30 mouse cellular contexts compared by ENCODE assay signal in the genomic region with DNA sequence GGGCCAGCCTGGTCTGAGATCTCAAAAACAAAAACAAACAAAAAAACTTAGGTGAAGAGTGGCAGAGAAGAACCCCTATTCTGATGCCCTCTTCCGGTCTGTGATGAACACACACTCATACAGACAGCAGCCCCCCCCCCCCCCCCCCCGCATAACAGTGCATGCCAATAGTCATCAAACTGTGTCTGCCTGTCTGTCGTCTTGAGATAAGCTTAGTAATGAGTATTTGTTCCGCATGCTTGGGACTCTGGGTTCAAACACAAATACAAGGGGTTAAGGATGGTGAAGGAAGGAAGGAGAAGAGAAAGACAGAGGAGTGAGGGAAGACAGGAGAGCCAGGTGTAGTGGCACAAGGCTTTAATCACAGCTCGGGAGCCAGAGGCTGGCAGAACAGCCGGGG. TPM values are rescaled to one million over a fixed set of nuclear protein-coding genes. Genes with fewer than 3 reads are reported as not detected.
DNase-seq lines count a peak whose midpoint lies in the region; ATAC-seq and TF ChIP-seq lines count a peak whose summit lies in the region.
"Had no signal": no experiment of that assay in that cellular context is flagged by ENCODE, and none has a peak within 500 bp of the region (broad histone marks: within the 10 kb centered on the region; RNA-seq: fewer than 3 reads in every experiment).

No protein-coding gene starts in this region.

- H3K9ac ChIP-seq in MEL (ENCODE audit: control insufficient read depth, low read depth, low read length, poor library complexity, severe bottlenecking): peak overlapping the region; percentile 41
- no peak overlapping the region for H3K9ac ChIP-seq in liver, embryonic 11.5 days (ENCODE audit: low read depth, low read length)
- no peak overlapping the region for H3K9ac ChIP-seq in liver, embryonic 14.5 days (replicated peaks)
- H3K9ac ChIP-seq in hindbrain, embryonic 14.5 days: no peak overlapping the region
- no peak overlapping the region for H3K9ac ChIP-seq in kidney, embryonic 16.5 days (replicated peaks; ENCODE audit: low read length)
- no peak overlapping the region for H3K9ac ChIP-seq in neural tube, embryonic 15.5 days (replicated peaks)
- H3K9ac ChIP-seq: embryonic facial prominence, embryonic 12.5 days; embryonic facial prominence, embryonic 15.5 days; forebrain, postnatal 0 days; heart, embryonic 12.5 days; heart, embryonic 15.5 days; hindbrain, embryonic 13.5 days had no signal

- no peaks in the 10 kb centered on the region for H3K9me3 ChIP-seq in MEL (replicated peaks; ENCODE audit: insufficient read depth, low read length)
- H3K9me3 ChIP-seq in liver, embryonic 11.5 days (ENCODE audit: control insufficient read depth, low read length): no peaks in the 10 kb centered on the region
- H3K9me3 ChIP-seq in liver, embryonic 14.5 days (ENCODE audit: control insufficient read depth, low read length): no peaks in the 10 kb centered on the region
- H3K9me3 ChIP-seq in hindbrain, embryonic 14.5 days (ENCODE audit: control insufficient read depth, low read length): no peaks in the 10 kb centered on the region
- H3K9me3 ChIP-seq in kidney, embryonic 16.5 days (ENCODE audit: low read length): no peaks in the 10 kb centered on the region
- no peaks in the 10 kb centered on the region for H3K9me3 ChIP-seq in neural tube, embryonic 15.5 days (replicated peaks)
- H3K9me3 ChIP-seq: embryonic facial prominence, embryonic 12.5 days; embryonic facial prominence, embryonic 15.5 days; heart, embryonic 12.5 days; heart, embryonic 15.5 days; hindbrain, embryonic 10.5 days; hindbrain, embryonic 13.5 days had no signal

- peak overlapping the region; percentile 30; the same call in 1 of the 2 replicates for H3K27ac ChIP-seq in MEL (ENCODE audit: control insufficient read depth, low read depth, low read length)
- no peak overlapping the region for H3K27ac ChIP-seq in liver, embryonic 11.5 days (ENCODE audit: low read depth, low read length)
- no peak overlapping the region for H3K27ac ChIP-seq in liver, embryonic 14.5 days
- no peak overlapping the region for H3K27ac ChIP-seq in hindbrain, embryonic 14.5 days
- H3K27ac ChIP-seq in kidney, embryonic 16.5 days (ENCODE audit: low read length): no peak overlapping the region
- no peak overlapping the region for H3K27ac ChIP-seq in neural tube, embryonic 15.5 days (replicated peaks)
- H3K27ac ChIP-seq: embryonic facial prominence, embryonic 12.5 days; embryonic facial prominence, embryonic 15.5 days; gastrocnemius, adult 2 months; heart, embryonic 15.5 days; hindbrain, embryonic 10.5 days; hindbrain, embryonic 13.5 days; hindbrain, postnatal 0 days had no signal

- TF ChIP-seq CTCF in MEL (IDR thresholded peaks at IDR 0.05 in 2 of 3, conservative IDR thresholded peaks at IDR 0.05 in 1 of 3; ENCODE audit: control insufficient read depth in 1 of 3, insufficient read depth in 1 of 3, low read depth in 2 of 3, low read length in 3 of 3, poor library complexity in 1 of 3, severe bottlenecking in 1 of 3): no peak
- TF ChIP-seq CTCF in liver, embryonic 14.5 days (IDR thresholded peaks at IDR 0.05; ENCODE audit: low read depth): no peak

- no peak overlapping the region for H3K4me3 ChIP-seq in MEL (ENCODE audit: control insufficient read depth in 1 of 2, insufficient read depth in 1 of 2, low read depth in 2 of 2, low read length in 2 of 2)
- no peak overlapping the region for H3K4me3 ChIP-seq in liver, embryonic 11.5 days (ENCODE audit: low read depth, low read length)
- H3K4me3 ChIP-seq in liver, embryonic 14.5 days (ENCODE audit: insufficient read depth in 1 of 2, low read depth in 2 of 2, low read length in 2 of 2): no peak overlapping the region
- no peak overlapping the region for H3K4me3 ChIP-seq in hindbrain, embryonic 14.5 days (replicated peaks; ENCODE audit: low read length)
- H3K4me3 ChIP-seq in kidney, embryonic 16.5 days (ENCODE audit: low read length): no peak overlapping the region
- H3K4me3 ChIP-seq in neural tube, embryonic 15.5 days (replicated peaks): no peak overlapping the region
- H3K4me3 ChIP-seq: embryonic facial prominence, embryonic 12.5 days; embryonic facial prominence, embryonic 15.5 days; gastrocnemius, adult 2 months; heart, embryonic 12.5 days; heart, embryonic 15.5 days; hindbrain, embryonic 10.5 days; hindbrain, embryonic 13.5 days had no signal

- peak; percentile 12 to 48; a peak in 2 of 4 replicates for TF ChIP-seq EP300 in MEL (IDR thresholded peaks at IDR 0.05; ENCODE audit: low read depth in 1 of 2, low read length in 2 of 2)
- peak; percentile 22; the same call in 1 of the 2 replicates for TF ChIP-seq EP300 in liver, embryonic 14.5 days (IDR thresholded peaks at IDR 0.05; ENCODE audit: low read depth)

- H3K79me2 ChIP-seq in MEL (ENCODE audit: control insufficient read depth, insufficient read depth, low read length, poor library complexity): no peaks in the 10 kb centered on the region

- no peak overlapping the region for H3K4me2 ChIP-seq in liver, embryonic 11.5 days
- no peak overlapping the region for H3K4me2 ChIP-seq in liver, embryonic 14.5 days (ENCODE audit: low read depth)
- H3K4me2 ChIP-seq in hindbrain, embryonic 14.5 days (replicated peaks): no peak overlapping the region
- no peak overlapping the region for H3K4me2 ChIP-seq in kidney, embryonic 16.5 days (replicated peaks; ENCODE audit: low read depth, low read length)
- no peak overlapping the region for H3K4me2 ChIP-seq in neural tube, embryonic 15.5 days
- H3K4me2 ChIP-seq: embryonic facial prominence, embryonic 12.5 days; embryonic facial prominence, embryonic 15.5 days; heart, embryonic 12.5 days; heart, embryonic 15.5 days; hindbrain, embryonic 13.5 days had no signal

- H3K27me3 ChIP-seq in MEL (ENCODE audit: control insufficient read depth in 1 of 2, insufficient read depth in 2 of 2, low read length in 2 of 2): no peaks in the 10 kb centered on the region
- no peaks in the 10 kb centered on the region for H3K27me3 ChIP-seq in liver, embryonic 11.5 days (replicated peaks; ENCODE audit: control insufficient read depth, insufficient read depth, low read length)
- no peaks in the 10 kb centered on the region for H3K27me3 ChIP-seq in liver, embryonic 14.5 days (ENCODE audit: control insufficient read depth, insufficient read depth, low read length)
- no peaks in the 10 kb centered on the region for H3K27me3 ChIP-seq in hindbrain, embryonic 14.5 days (ENCODE audit: control insufficient read depth, insufficient read depth, low read length)
- H3K27me3 ChIP-seq in kidney, embryonic 16.5 days (ENCODE audit: insufficient read depth, low read length): no peaks in the 10 kb centered on the region
- no peaks in the 10 kb centered on the region for H3K27me3 ChIP-seq in neural tube, embryonic 15.5 days (replicated peaks)
- H3K27me3 ChIP-seq: embryonic facial prominence, embryonic 12.5 days; embryonic facial prominence, embryonic 15.5 days; heart, embryonic 12.5 days; heart, embryonic 15.5 days; hindbrain, embryonic 13.5 days had no signal

- 55% methylated on average over 6 of the region's 6 CpGs for WGBS in liver, embryonic 11.5 days
- WGBS in liver, embryonic 14.5 days (ENCODE audit: insufficient replicate concordance): 48% methylated on average over 6 of the region's 6 CpGs
- 89% methylated on average over 5 of the region's 6 CpGs for WGBS in hindbrain, embryonic 14.5 days
- 89% methylated on average over 5 of the region's 6 CpGs for WGBS in kidney, embryonic 16.5 days
- 81% methylated on average over 6 of the region's 6 CpGs for WGBS in neural tube, embryonic 15.5 days

- peaks cover 0 to 8% of the 10 kb centered on the region in 2 experiments; a peak in 2 of 4 replicates for H3K36me3 ChIP-seq in MEL (ENCODE audit: control insufficient read depth in 1 of 2, insufficient read depth in 2 of 2, low read length in 2 of 2)
- peaks cover 38% of the 10 kb centered on the region for H3K36me3 ChIP-seq in liver, embryonic 11.5 days (ENCODE audit: control insufficient read depth, insufficient read depth, low read length)
- H3K36me3 ChIP-seq in liver, embryonic 14.5 days (replicated peaks; ENCODE audit: control insufficient read depth, insufficient read depth, low read depth): no peaks in the 10 kb centered on the region; the same call in none of the 2 replicates
- peaks cover 93% of the 10 kb centered on the region for H3K36me3 ChIP-seq in hindbrain, embryonic 14.5 days (replicated peaks; ENCODE audit: control insufficient read depth, insufficient read depth)
- peaks cover 84% of the 10 kb centered on the region for H3K36me3 ChIP-seq in kidney, embryonic 16.5 days (ENCODE audit: insufficient read depth, low read length)
- peaks cover 87% of the 10 kb centered on the region for H3K36me3 ChIP-seq in neural tube, embryonic 15.5 days

- no peak for TF ChIP-seq POLR2A in MEL (IDR thresholded peaks at IDR 0.05; ENCODE audit: control insufficient read depth in 1 of 2, insufficient read depth in 1 of 2, low read depth in 1 of 2, low read length in 2 of 2, poor library complexity in 1 of 2)

- peak; percentile 70 for ATAC-seq in liver, embryonic 11.5 days (replicated peaks; ENCODE audit: low FRiP score)
- peak; percentile 44; the same call in 1 of the 2 replicates for ATAC-seq in liver, embryonic 14.5 days (ENCODE audit: insufficient read depth)
- peak; percentile 67 for ATAC-seq in megakaryocyte progenitor cell, adult 5-6 weeks (replicated peaks; ENCODE audit: poor library complexity)
- ATAC-seq in hindbrain, embryonic 14.5 days (ENCODE audit: low FRiP score): no peak
- ATAC-seq in kidney, embryonic 16.5 days (ENCODE audit: low FRiP score, low TSS enrichment): no peak
- ATAC-seq in neural tube, embryonic 15.5 days (ENCODE audit: low FRiP score): no peak
- ATAC-seq: CD4-positive, CD25-positive, alpha-beta regulatory T cell, adult 4 months; forebrain, embryonic 14.5 days; forebrain, postnatal 0 days; hindbrain, postnatal 0 days; inflammation-experienced regulatory T-cells, adult 6 months had no signal

- DNase-seq in MEL (ENCODE audit: low read depth, low spot score): peak; percentile 58
- DNase-seq in liver, embryonic 11.5 days (ENCODE audit: low spot score): no peak
- DNase-seq in liver, embryonic 14.5 days (ENCODE audit: low read depth in 3 of 3, low spot score in 3 of 3): no peak
- DNase-seq in thymus, postnatal 14 days: no peak
- DNase-seq in hindbrain, embryonic 14.5 days (ENCODE audit: low spot score): no peak
- DNase-seq: adrenal gland, adult 8-10 months; adrenal gland, postnatal 36 days; cerebellum, adult 18-20 months; cerebellum, adult 9-10 months; cerebellum, postnatal 14 days; forebrain, postnatal 0 days; gastrocnemius, adult 2 months; gastrocnemius, postnatal 25 days; heart, adult 18-20 months; heart, postnatal 10 days; heart, postnatal 36 days had no signal

- peaks cover 0 to 13% of the 10 kb centered on the region in 2 experiments; a peak in 2 of 4 replicates for H3K4me1 ChIP-seq in MEL (ENCODE audit: control insufficient read depth in 1 of 2, insufficient read depth in 2 of 2, low read length in 2 of 2)
- no peaks in the 10 kb centered on the region for H3K4me1 ChIP-seq in liver, embryonic 11.5 days (replicated peaks; ENCODE audit: control insufficient read depth, insufficient read depth, low read length)
- no peaks in the 10 kb centered on the region; a peak in 1 of 4 replicates for H3K4me1 ChIP-seq in liver, embryonic 14.5 days (replicated peaks; ENCODE audit: control insufficient read depth in 2 of 2, insufficient read depth in 2 of 2, low read length in 1 of 2)
- H3K4me1 ChIP-seq in hindbrain, embryonic 14.5 days (replicated peaks; ENCODE audit: control insufficient read depth, insufficient read depth, low read length): no peaks in the 10 kb centered on the region
- no peaks in the 10 kb centered on the region for H3K4me1 ChIP-seq in kidney, embryonic 16.5 days (ENCODE audit: insufficient read depth, low read length)
- no peaks in the 10 kb centered on the region for H3K4me1 ChIP-seq in neural tube, embryonic 15.5 days
- H3K4me1 ChIP-seq: embryonic facial prominence, embryonic 12.5 days; embryonic facial prominence, embryonic 15.5 days; heart, embryonic 12.5 days; heart, embryonic 15.5 days; hindbrain, embryonic 10.5 days; hindbrain, embryonic 13.5 days had no signal

- no peak for TF ChIP-seq RAD21 in MEL (IDR thresholded peaks at IDR 0.05; ENCODE audit: low read depth, low read length)

RNA-seq across cellular contexts. Expression of gene Pex11g, which starts 31.0 kb away (rescaled TPM):
- 0.20 and 0.35 TPM in 2 replicates for total RNA-seq in MEL (2012; rRNA removed)
- 1 to 10 TPM in 1 of 2 experiments, not detected in 1; 1.4 TPM for polyA plus RNA-seq in MEL (2012; ENCODE audit: insufficient read depth in 1 of 2, insufficient read length in 2 of 2, low read depth in 1 of 2, low replicate concordance in 2 of 2, missing spikeins in 1 of 2)
- polyA plus RNA-seq in liver, embryonic 11.5 days (2014; fragmentation: Nextera tagmentation; extraction: Ambion mirVana): 3.4 and 4.3 TPM in 2 replicates
- polyA plus RNA-seq in liver, embryonic 14.5 days (2012; rRNA removed): 2.5 and 3.1 TPM in 2 replicates
- polyA plus RNA-seq in liver, embryonic 14.5 days (2014; fragmentation: Nextera tagmentation; extraction: Ambion mirVana): 2.7 and 3.5 TPM in 2 replicates
- 0.83 and 2.5 TPM in 2 replicates for total RNA-seq in megakaryocyte progenitor cell, adult 5-6 weeks (2015)
- total RNA-seq in megakaryocyte progenitor cell, adult 5-6 weeks (2017): 0.79 and 3.8 TPM in 2 replicates
- 2.3 and 3.2 TPM in 2 replicates for polyA plus RNA-seq in hindbrain, embryonic 14.5 days (2014; fragmentation: Nextera tagmentation; extraction: Ambion mirVana)
- 8.7 and 10.1 TPM in 2 replicates for polyA plus RNA-seq in kidney, embryonic 16.5 days (2015; fragmentation: Nextera tagmentation; extraction: Ambion mirVana)
- polyA plus RNA-seq in neural tube, embryonic 15.5 days (2015; fragmentation: Nextera tagmentation; extraction: Ambion mirVana): 4.0 and 5.7 TPM in 2 replicates

RNA-seq across cellular contexts. Expression of gene Tex45, which starts 34.2 kb away (rescaled TPM):
- 0.12 TPM in 1 of 2 replicates, not detected in the other for total RNA-seq in MEL (2012; rRNA removed)
- under 1 TPM in 1 of 2 experiments, not detected in 1; 0.06 TPM for polyA plus RNA-seq in MEL (2012; ENCODE audit: insufficient read depth in 1 of 2, insufficient read length in 2 of 2, low read depth in 1 of 2, low replicate concordance in 2 of 2, missing spikeins in 1 of 2)
- polyA plus RNA-seq in liver, embryonic 11.5 days (2014; fragmentation: Nextera tagmentation; extraction: Ambion mirVana): not detected in 2 replicates
- 0.05 TPM in 1 of 2 replicates, not detected in the other for polyA plus RNA-seq in liver, embryonic 14.5 days (2012; rRNA removed)
- polyA plus RNA-seq in liver, embryonic 14.5 days (2014; fragmentation: Nextera tagmentation; extraction: Ambion mirVana): 0.10 TPM in 1 of 2 replicates, not detected in the other
- 0.17 TPM in 1 of 2 replicates, not detected in the other for total RNA-seq in megakaryocyte progenitor cell, adult 5-6 weeks (2015)
- 0.21 TPM in 1 of 2 replicates, not detected in the other for total RNA-seq in megakaryocyte progenitor cell, adult 5-6 weeks (2017)
- polyA plus RNA-seq in hindbrain, embryonic 14.5 days (2014; fragmentation: Nextera tagmentation; extraction: Ambion mirVana): 0.35 and 0.39 TPM in 2 replicates
- 0.19 TPM in 1 of 2 replicates, not detected in the other for polyA plus RNA-seq in kidney, embryonic 16.5 days (2015; fragmentation: Nextera tagmentation; extraction: Ambion mirVana)
- polyA plus RNA-seq in neural tube, embryonic 15.5 days (2015; fragmentation: Nextera tagmentation; extraction: Ambion mirVana): 0.50 and 0.61 TPM in 2 replicates
- total RNA-seq: adrenal gland, postnatal 36 days; forebrain, postnatal 0 days; gastrocnemius, adult 2 months; gastrocnemius, postnatal 25 days; heart, adult 18-20 months; heart, postnatal 36 days had no signal
- polyA plus RNA-seq: C2C12; CD4-positive, CD25-positive, alpha-beta regulatory T cell, adult 4 months; embryonic facial prominence, embryonic 15.5 days; heart, embryonic 12.5 days; heart, embryonic 15.5 days; hindbrain, embryonic 10.5 days; inflammation-experienced regulatory T-cells, adult 6 months had no signal

RNA-seq across cellular contexts. Expression of gene Arhgef18, which starts 43.7 kb away (rescaled TPM):
- 2.4 and 3.0 TPM in 2 replicates for total RNA-seq in MEL (2012; rRNA removed)
- polyA plus RNA-seq in MEL (2012; ENCODE audit: insufficient read depth in 1 of 2, insufficient read length in 2 of 2, low read depth in 1 of 2, low replicate concordance in 2 of 2, missing spikeins in 1 of 2): 1 to 10 TPM in 1 of 2 experiments, not detected in 1; 6.6 TPM
- 5.2 and 6.4 TPM in 2 replicates for polyA plus RNA-seq in liver, embryonic 11.5 days (2014; fragmentation: Nextera tagmentation; extraction: Ambion mirVana)
- 3.4 and 3.6 TPM in 2 replicates for polyA plus RNA-seq in liver, embryonic 14.5 days (2012; rRNA removed)
- 2.0 and 2.5 TPM in 2 replicates for polyA plus RNA-seq in liver, embryonic 14.5 days (2014; fragmentation: Nextera tagmentation; extraction: Ambion mirVana)
- total RNA-seq in megakaryocyte progenitor cell, adult 5-6 weeks (2015): 22.6 and 28.9 TPM in 2 replicates
- 22.9 and 25.5 TPM in 2 replicates for total RNA-seq in megakaryocyte progenitor cell, adult 5-6 weeks (2017)
- polyA plus RNA-seq in hindbrain, embryonic 14.5 days (2014; fragmentation: Nextera tagmentation; extraction: Ambion mirVana): 12.6 TPM in 2 replicates
- 11.6 and 12.1 TPM in 2 replicates for polyA plus RNA-seq in kidney, embryonic 16.5 days (2015; fragmentation: Nextera tagmentation; extraction: Ambion mirVana)
- polyA plus RNA-seq in neural tube, embryonic 15.5 days (2015; fragmentation: Nextera tagmentation; extraction: Ambion mirVana): 8.1 and 9.5 TPM in 2 replicates

RNA-seq across cellular contexts. Expression of gene Zfp358, which starts 56.4 kb away (rescaled TPM):
- total RNA-seq in MEL (2012; rRNA removed): 5.0 and 5.2 TPM in 2 replicates
- 10 to 100 TPM in 1 of 2 experiments, not detected in 1; 12.0 TPM for polyA plus RNA-seq in MEL (2012; ENCODE audit: insufficient read depth in 1 of 2, insufficient read length in 2 of 2, low read depth in 1 of 2, low replicate concordance in 2 of 2, missing spikeins in 1 of 2)
- 8.7 and 8.9 TPM in 2 replicates for polyA plus RNA-seq in liver, embryonic 11.5 days (2014; fragmentation: Nextera tagmentation; extraction: Ambion mirVana)
- polyA plus RNA-seq in liver, embryonic 14.5 days (2012; rRNA removed): 4.8 and 6.8 TPM in 2 replicates
- 1.7 and 2.0 TPM in 2 replicates for polyA plus RNA-seq in liver, embryonic 14.5 days (2014; fragmentation: Nextera tagmentation; extraction: Ambion mirVana)
- total RNA-seq in megakaryocyte progenitor cell, adult 5-6 weeks (2015): 9.3 and 12.3 TPM in 2 replicates
- total RNA-seq in megakaryocyte progenitor cell, adult 5-6 weeks (2017): 4.6 and 7.0 TPM in 2 replicates
- 34.5 and 41.2 TPM in 2 replicates for polyA plus RNA-seq in hindbrain, embryonic 14.5 days (2014; fragmentation: Nextera tagmentation; extraction: Ambion mirVana)
- 55.6 and 57.1 TPM in 2 replicates for polyA plus RNA-seq in kidney, embryonic 16.5 days (2015; fragmentation: Nextera tagmentation; extraction: Ambion mirVana)
- 62.7 and 64.3 TPM in 2 replicates for polyA plus RNA-seq in neural tube, embryonic 15.5 days (2015; fragmentation: Nextera tagmentation; extraction: Ambion mirVana)

Comparison
In these comparisons a context has a peak if more than half of its experiments do, and no peak if none do; other contexts are left out.
1. ATAC-seq: peak in liver, embryonic 11.5 days (single experiment), liver, embryonic 14.5 days (single experiment) and megakaryocyte progenitor cell, adult 5-6 weeks (single experiment); none in hindbrain, embryonic 14.5 days (single experiment), kidney, embryonic 16.5 days (single experiment) and neural tube, embryonic 15.5 days (single experiment).